Mouse (Mus musculus) MEL (cell line): ENCODE measurements around the gene Trio. TPM values are rescaled to one million over a fixed set of nuclear protein-coding genes. Genes with fewer than 3 reads are reported as not detected.

ENCODE experiments used
- DNase-seq: peaks from one replicate; pipeline ENCODE4 v3.0.0; 2011; ENCODE audit warnings: low read depth, low spot score
- H3K27ac ChIP-seq: 2 replicates; pipeline ENCODE4 v1.5.1; 2012; ENCODE audit warnings: low read depth, mild to moderate bottlenecking, control low read depth, low read length, moderate library complexity; ENCODE audit not compliant: control insufficient read depth
- H3K27me3 ChIP-seq, 2 experiments: fragments of 150-350 bp in 1 of 2; sonication (generic) in 1 of 2; 2 replicates each; pipeline ENCODE4 v1.6.1; 2012; ENCODE audit warnings: low read length in 2 of 2, mild to moderate bottlenecking in 2 of 2, improper control_type of control experiment in 1 of 2, moderate library complexity in 1 of 2; ENCODE audit not compliant: insufficient read depth in 2 of 2, control insufficient read depth in 1 of 2
- H3K36me3 ChIP-seq, 2 experiments: 2 replicates each; pipeline ENCODE4 v1.6.1; 2012 to 2014; ENCODE audit warnings: low read length in 2 of 2, improper control_type of control experiment in 1 of 2, inconsistent platforms in 1 of 2, mild to moderate bottlenecking in 1 of 2; ENCODE audit not compliant: insufficient read depth in 2 of 2, control insufficient read depth in 1 of 2
- H3K4me1 ChIP-seq, 2 experiments: fragments of 150-350 bp in 1 of 2; sonication (generic) in 1 of 2; 2 replicates each; pipeline ENCODE4 v1.6.1; 2012; ENCODE audit warnings: low read length in 2 of 2, improper control_type of control experiment in 1 of 2, mild to moderate bottlenecking in 1 of 2; ENCODE audit not compliant: insufficient read depth in 2 of 2, control insufficient read depth in 1 of 2
- H3K4me3 ChIP-seq, 2 experiments: fragments of 150-350 bp in 1 of 2; sonication (generic) in 1 of 2; 2 replicates each; pipeline ENCODE4 v1.5.1; 2012; ENCODE audit warnings: low read depth in 2 of 2, low read length in 2 of 2, mild to moderate bottlenecking in 2 of 2, moderate library complexity in 2 of 2, control low read depth in 1 of 2, improper control_type of control experiment in 1 of 2; ENCODE audit not compliant: control insufficient read depth in 1 of 2, insufficient read depth in 1 of 2
- H3K79me2 ChIP-seq: 2 replicates; pipeline ENCODE4 v1.6.1; 2012; ENCODE audit warnings: mild to moderate bottlenecking, low read length, moderate library complexity; ENCODE audit not compliant: control insufficient read depth, poor library complexity, insufficient read depth
- H3K9ac ChIP-seq: 2 replicates; pipeline ENCODE4 v1.6.1; 2012; ENCODE audit warnings: low read depth, mild to moderate bottlenecking, control low read depth, low read length, moderate library complexity; ENCODE audit not compliant: control insufficient read depth, poor library complexity, severe bottlenecking
- H3K9me3 ChIP-seq: fragments of 150-350 bp; sonication (generic); replicated peaks from 2 replicates; pipeline ENCODE4 v1.6.1; 2012; ENCODE audit warnings: mild to moderate bottlenecking, low read length, improper control_type of control experiment, moderate library complexity; ENCODE audit not compliant: insufficient read depth
- CTCF ChIP-seq, 3 experiments: IDR thresholded peaks in 2 of 3; conservative IDR thresholded peaks in 1 of 3; 2 replicates each; pipeline ENCODE4 v1.5.1; 2011 to 2012; ENCODE audit warnings: low read length in 3 of 3, low read depth in 2 of 3, mild to moderate bottlenecking in 2 of 3, improper control_type of control experiment in 1 of 3, inconsistent platforms in 1 of 3, mixed read lengths in 1 of 3, moderate library complexity in 1 of 3; ENCODE audit not compliant: control insufficient read depth in 1 of 3, insufficient read depth in 1 of 3, poor library complexity in 1 of 3, severe bottlenecking in 1 of 3
- E2F4 ChIP-seq: IDR thresholded peaks from 2 replicates; pipeline ENCODE4 v1.6.1; 2011; ENCODE audit warnings: low read depth, low read length, improper control_type of control experiment, borderline replicate concordance
- ELF1 ChIP-seq: IDR thresholded peaks from 2 replicates; pipeline ENCODE4 v1.6.1; 2014; ENCODE audit warnings: low read depth, mild to moderate bottlenecking, inconsistent platforms, low read length, improper control_type of control experiment, moderate library complexity
- ETS1 ChIP-seq: IDR thresholded peaks from 2 replicates; pipeline ENCODE4 v1.6.1; 2012; ENCODE audit warnings: low read depth, mild to moderate bottlenecking, inconsistent platforms, low read length, improper control_type of control experiment, moderate library complexity
- GABPA ChIP-seq: IDR thresholded peaks from 2 replicates; pipeline ENCODE4 v1.6.1; 2012; ENCODE audit warnings: low read depth, mild to moderate bottlenecking, inconsistent platforms, low read length, improper control_type of control experiment, moderate library complexity
- HCFC1 ChIP-seq: IDR thresholded peaks from 2 replicates; pipeline ENCODE4 v1.6.1; 2012; ENCODE audit warnings: low read depth, mild to moderate bottlenecking, inconsistent platforms, low read length, improper control_type of control experiment, moderate library complexity
- KAT2A ChIP-seq: conservative IDR thresholded peaks from 2 replicates; pipeline ENCODE4 v1.6.1; 2012; ENCODE audit warnings: low read depth, low read length, improper control_type of control experiment, inconsistent platforms
- MAFK ChIP-seq: IDR thresholded peaks from 2 replicates; pipeline ENCODE4 v1.6.1; 2011; ENCODE audit warnings: low read depth, mild to moderate bottlenecking, low read length, improper control_type of control experiment, borderline replicate concordance
- MAZ ChIP-seq: IDR thresholded peaks from 2 replicates; pipeline ENCODE4 v1.6.1; 2012; ENCODE audit warnings: low read depth, mild to moderate bottlenecking, inconsistent platforms, low read length, improper control_type of control experiment
- MEF2A ChIP-seq: IDR thresholded peaks from 2 replicates; pipeline ENCODE4 v1.6.1; 2014; ENCODE audit warnings: low read depth, mild to moderate bottlenecking, inconsistent platforms, low read length, improper control_type of control experiment; ENCODE audit not compliant: poor library complexity, insufficient replicate concordance, severe bottlenecking; ENCODE audit errors: extremely low read depth
- MYB ChIP-seq: IDR thresholded peaks from 2 replicates; pipeline ENCODE4 v1.6.1; 2011; ENCODE audit warnings: mild to moderate bottlenecking, low read depth, low read length, improper control_type of control experiment
- MYC ChIP-seq: IDR thresholded peaks from 2 replicates; pipeline ENCODE4 v1.6.1; 2011; ENCODE audit warnings: low read depth, mild to moderate bottlenecking, low read length, improper control_type of control experiment, moderate library complexity
- NELFE ChIP-seq: IDR thresholded peaks from 2 replicates; pipeline ENCODE4 v1.6.1; 2011; ENCODE audit warnings: low read depth, low read length, improper control_type of control experiment
- SIN3A ChIP-seq: IDR thresholded peaks from 2 replicates; pipeline ENCODE4 v1.6.1; 2012; ENCODE audit warnings: low read length, improper control_type of control experiment, inconsistent platforms
- TBP ChIP-seq: IDR thresholded peaks from 2 replicates; pipeline ENCODE4 v1.8.0; 2011; ENCODE audit warnings: low read depth, low read length, improper control_type of control experiment
- UBTF ChIP-seq: IDR thresholded peaks from 2 replicates; pipeline ENCODE4 v1.6.1; 2012; ENCODE audit warnings: low read depth, mild to moderate bottlenecking, inconsistent platforms, low read length, improper control_type of control experiment, moderate library complexity, borderline replicate concordance; ENCODE audit not compliant: insufficient read depth
- USF1 ChIP-seq: IDR thresholded peaks from 2 replicates; pipeline ENCODE4 v1.6.1; 2014; ENCODE audit warnings: low read depth, mild to moderate bottlenecking, inconsistent platforms, low read length, improper control_type of control experiment, moderate library complexity
- USF2 ChIP-seq, 2 experiments: IDR thresholded peaks; 2 replicates each; pipeline ENCODE4 v1.6.1; 2011 to 2012; ENCODE audit warnings: improper control_type of control experiment in 2 of 2, low read length in 2 of 2, borderline replicate concordance in 1 of 2, inconsistent platforms in 1 of 2, low read depth in 1 of 2, mild to moderate bottlenecking in 1 of 2; ENCODE audit not compliant: insufficient read depth in 1 of 2
- polyA plus RNA-seq, 2 experiments: library from polyadenylated mRNA; stranded (reverse) in 1 of 2; unstranded in 1 of 2; fragments of >175 nt in 1 of 2; fragments of >200 nt in 1 of 2; gene quantifications; 2 replicates each; pipeline versions ENCODE4 v1.2.1 to v1.2.4; 2012; ENCODE audit warnings: low replicate concordance in 2 of 2, low read depth in 1 of 2; ENCODE audit not compliant: insufficient read length in 2 of 2, insufficient read depth in 1 of 2, missing spikeins in 1 of 2
- total RNA-seq: library from RNA; depleted of rRNA; stranded (reverse); fragments of 300-350 nt; gene quantifications from 2 replicates; pipeline ENCODE4 v1.2.3, GENCODE M21; 2012

The Trio gene
- total and polyA plus RNA-seq, 3 experiments, result 0.91 to 1.1 TPM; not detected in 1

DNA sequence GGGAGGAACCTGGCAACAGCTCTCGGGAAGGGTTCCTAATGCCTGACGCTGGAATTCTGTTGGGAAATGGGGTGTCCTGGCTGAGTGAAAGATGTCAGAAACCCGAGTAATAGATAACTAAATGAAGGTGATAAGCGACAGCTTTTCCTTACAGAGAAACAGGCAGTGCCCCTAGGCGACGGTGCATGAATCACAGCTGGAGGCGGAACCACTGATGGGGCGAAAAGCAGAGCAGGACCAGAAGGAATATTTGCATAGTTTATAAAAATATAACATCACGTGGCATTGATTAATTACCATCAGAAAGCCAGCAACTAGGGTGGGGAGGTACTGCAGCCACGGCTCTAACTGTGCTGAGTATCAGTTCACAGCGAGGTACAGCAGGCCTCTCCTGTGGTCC is 233.2 kb downstream of the Trio start:
- DNase-seq, result no peak
- Histone ChIP-seq H3K4me1 (no peaks in the 10 kb centered on the region), H3K27me3 (no peaks in the 10 kb centered on the region), H3K9me3 (no peaks in the 10 kb centered on the region), H3K27ac (no peak overlapping the region), H3K79me2 (no peaks in the 10 kb centered on the region), H3K36me3 (no peaks in the 10 kb centered on the region), H3K4me3 (no peak overlapping the region), H3K9ac (no peak overlapping the region)
- TF ChIP-seq MAZ (no peak), USF1 (no peak), CTCF (IDR thresholded peaks at IDR 0.05 in 2 of 3, conservative IDR thresholded peaks at IDR 0.05 in 1 of 3; ENCODE audit: control insufficient read depth in 1 of 3, insufficient read depth in 1 of 3, low read depth in 2 of 3, low read length in 3 of 3, poor library complexity in 1 of 3, severe bottlenecking in 1 of 3) (no peak), E2F4 (no peak), SIN3A (no peak), HCFC1 (no peak), KAT2A (no peak)

DNA sequence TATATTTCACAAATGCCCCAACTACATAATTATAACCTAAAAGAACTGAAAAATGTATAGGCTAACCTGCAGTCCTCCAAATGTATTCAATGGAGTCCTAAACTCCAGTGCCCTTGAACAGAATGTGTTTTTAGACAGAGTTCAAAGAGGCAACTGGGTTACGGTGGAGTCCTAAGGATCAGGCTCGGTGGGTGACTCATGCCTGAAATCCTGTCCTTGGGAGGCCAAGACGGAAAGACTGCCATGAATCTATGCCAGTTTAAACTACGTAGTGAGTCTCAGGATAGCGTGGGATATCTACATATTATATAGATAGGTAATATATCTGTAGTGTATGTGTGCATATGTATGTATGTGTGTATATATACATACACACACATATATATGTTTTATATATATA is 234.5 kb downstream of the Trio start:
- Histone ChIP-seq H3K4me3 (no peak overlapping the region), H3K27me3 (no peaks in the 10 kb centered on the region), H3K36me3 (no peaks in the 10 kb centered on the region), H3K4me1 (no peaks in the 10 kb centered on the region), H3K9me3 (no peaks in the 10 kb centered on the region), H3K27ac (no peak overlapping the region), H3K79me2 (no peaks in the 10 kb centered on the region), H3K9ac (no peak overlapping the region)
- TF ChIP-seq GABPA (no peak), USF2 (IDR thresholded peaks at IDR 0.05; ENCODE audit: borderline replicate concordance in 1 of 2, insufficient read depth in 1 of 2, low read depth in 1 of 2, low read length in 2 of 2) (no peak), MYB (no peak), MEF2A (no peak), ETS1 (no peak), MYC (no peak), NELFE (no peak), MAFK (no peak), TBP (no peak), UBTF (no peak), CTCF (IDR thresholded peaks at IDR 0.05 in 2 of 3, conservative IDR thresholded peaks at IDR 0.05 in 1 of 3; ENCODE audit: control insufficient read depth in 1 of 3, insufficient read depth in 1 of 3, low read depth in 2 of 3, low read length in 3 of 3, poor library complexity in 1 of 3, severe bottlenecking in 1 of 3) (no peak), ELF1 (no peak)
- DNase-seq, result no peak
